Mouse (Mus musculus): ENCODE measurements at regions not wholly inside any gene's neighbourhood (a gene's known extent, or its start where the extent isn't known, plus 50 kb on each side); places are given as distances from the start of the nearest gene placed in this dataset.

DNA sequence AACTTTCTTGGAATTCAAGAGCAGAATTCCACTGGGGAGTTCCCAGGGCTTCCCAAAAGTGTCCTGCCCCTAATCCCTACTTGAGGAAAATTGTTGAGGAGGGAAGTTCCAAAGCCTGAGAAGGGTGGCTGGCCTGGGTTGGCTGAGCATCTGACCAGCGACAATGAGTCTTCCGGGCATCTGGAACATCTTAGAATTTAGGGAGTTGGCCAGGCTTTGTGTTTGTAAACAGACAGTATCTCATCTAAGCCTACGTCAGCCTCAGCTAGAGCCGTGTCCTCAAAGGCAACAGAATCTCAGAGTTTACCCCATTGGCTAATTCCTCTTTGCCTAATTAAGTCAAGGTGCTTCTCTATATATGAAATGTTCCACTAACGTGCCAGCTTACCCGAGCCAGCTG lies 141.6 kb downstream of the Dll1 start:
- TF ChIP-seq POLR2A (IDR thresholded peaks at IDR 0.05; ENCODE audit: low read depth, low read length) (no peak), CTCF (conservative IDR thresholded peaks at IDR 0.05; ENCODE audit: insufficient read depth, insufficient read length, low read depth, low read length) (no peak)

All from kidney, adult 2 months (tissue).